Mouse (Mus musculus) embryonic facial prominence, embryonic 13.5 days (tissue): ENCODE measurements around the gene Dusp3. TPM values are rescaled to one million over a fixed set of nuclear protein-coding genes. Genes with fewer than 3 reads are reported as not detected.

Experiments used
- ATAC-seq: fragments of 200-750 bp; cut with Nextera tagmentation; 2 replicates; pipeline ENCODE4 v1.8.0; 2017; ENCODE audit warnings: low read depth; ENCODE audit not compliant: insufficient number of reproducible peaks, insufficient read depth, low FRiP score, low TSS enrichment
- H3K27ac ChIP-seq: fragments of 300-500 bp; sonication (generic); 2 replicates; pipeline ENCODE4 v1.5.1; 2015; ENCODE audit warnings: moderate library complexity, mild to moderate bottlenecking, inconsistent platforms
- H3K27me3 ChIP-seq: fragments of 300-500 bp; sonication (generic); 2 replicates; pipeline ENCODE4 v1.6.1; 2015; ENCODE audit warnings: mild to moderate bottlenecking, inconsistent platforms
- H3K36me3 ChIP-seq: fragments of 300-500 bp; sonication (generic); 2 replicates; pipeline ENCODE4 v1.6.1; 2015; ENCODE audit warnings: mild to moderate bottlenecking, inconsistent platforms
- H3K4me1 ChIP-seq: fragments of 300-500 bp; sonication (generic); 2 replicates; pipeline ENCODE4 v1.6.1; 2015; ENCODE audit warnings: inconsistent platforms
- H3K4me2 ChIP-seq: fragments of 300-500 bp; sonication (generic); 2 replicates; pipeline ENCODE4 v1.6.1; 2015; ENCODE audit warnings: moderate library complexity, mild to moderate bottlenecking, inconsistent platforms
- H3K4me3 ChIP-seq: fragments of 300-500 bp; sonication (generic); 2 replicates; pipeline ENCODE4 v1.5.1; 2015; ENCODE audit warnings: mild to moderate bottlenecking, inconsistent platforms
- H3K9ac ChIP-seq: fragments of 300-500 bp; sonication (generic); 2 replicates; pipeline ENCODE4 v1.6.1; 2015; ENCODE audit warnings: mild to moderate bottlenecking, inconsistent platforms
- H3K9me3 ChIP-seq: fragments of 300-500 bp; sonication (generic); 2 replicates; pipeline ENCODE4 v1.6.1; 2016; ENCODE audit warnings: inconsistent platforms
- WGBS: fragments of 180-500 bp; shearing (Covaris S2); methylation state at CpG from one replicate; pipeline ENCODE4 v1.1.7; 2015; ENCODE audit warnings: mixed read lengths; 5-methylcytosine and 5-hydroxymethylcytosine counted together
- polyA plus RNA-seq: library from polyadenylated mRNA; unstranded; fragments of >200 nt; fragmentation: Nextera tagmentation; extraction: Ambion mirVana; gene quantifications from 2 replicates; pipeline ENCODE4 v1.2.1, GENCODE M21; 2015

Dusp3 gene
- polyA plus RNA-seq, 1 experiment from 2014 or later: 12.1 TPM

DNA sequence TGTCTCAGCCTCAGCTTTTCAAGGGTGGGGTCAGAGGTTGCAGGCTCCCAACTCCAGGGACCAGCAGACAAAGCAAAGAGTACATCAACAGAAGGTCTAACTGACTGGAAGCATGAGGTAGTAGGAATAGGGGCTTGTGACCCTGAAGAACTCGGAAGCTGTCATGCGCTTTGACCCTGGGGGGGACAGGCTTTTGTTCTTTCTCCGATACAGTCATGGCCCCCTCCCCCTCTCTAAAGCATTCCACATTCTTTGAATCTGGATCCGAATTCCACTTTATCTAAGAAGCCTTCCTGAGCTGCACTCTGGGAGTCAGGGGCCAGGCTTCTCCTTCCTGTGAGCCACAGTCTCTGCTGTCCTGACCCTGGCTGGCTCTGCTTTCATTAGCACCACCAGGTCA, 54.8 kb downstream of the Dusp3 start:
- Histone ChIP-seq H3K27me3 (peaks cover 18% of the 10 kb centered on the region), H3K27ac (no peak overlapping the region), H3K9ac (no peak overlapping the region), H3K4me3 (no peak overlapping the region), H3K4me2 (no peak overlapping the region), H3K9me3 (no peaks in the 10 kb centered on the region), H3K4me1 (peaks cover 7% of the 10 kb centered on the region), H3K36me3 (no peaks in the 10 kb centered on the region)
- 45% methylated on average over 4 of the region's 4 CpGs for WGBS
- no peak for ATAC-seq

DNA sequence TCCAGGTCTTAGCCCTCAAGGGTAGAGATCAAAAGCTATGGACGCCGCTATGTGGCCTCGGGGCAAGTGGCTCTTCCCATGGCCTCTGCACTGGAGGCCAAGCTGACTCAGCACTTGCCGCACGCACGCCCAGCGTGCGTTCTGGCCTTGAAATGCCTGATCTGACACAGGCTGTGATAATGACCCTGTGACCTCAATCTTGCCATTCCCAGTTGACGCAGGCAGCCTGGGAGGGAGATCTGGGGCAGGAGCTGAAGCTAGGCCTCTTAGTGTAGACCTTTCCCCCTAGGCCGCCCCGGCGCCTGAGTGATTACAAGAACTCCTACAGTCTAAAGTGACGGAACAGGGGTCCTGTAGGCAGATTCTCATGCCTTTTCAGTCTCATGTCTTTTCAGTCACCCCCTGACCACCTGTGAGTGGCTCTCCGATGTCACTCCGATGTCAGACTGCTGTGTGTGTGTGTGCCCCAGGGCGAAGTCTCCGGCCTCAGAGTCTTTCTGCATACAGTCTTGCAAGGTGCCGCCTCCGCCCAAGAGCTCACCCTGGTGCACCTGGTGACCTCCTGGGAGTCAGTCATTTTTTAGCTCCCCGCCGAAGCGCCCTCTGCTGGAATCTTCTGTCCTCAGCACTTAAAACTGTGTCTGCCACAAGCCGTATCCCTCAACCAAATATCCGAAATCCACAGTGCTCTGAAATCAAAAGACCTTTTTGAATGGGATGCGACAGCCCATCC, 58.6 kb downstream of the Dusp3 start:
- Histone ChIP-seq H3K4me3 (no peak overlapping the region), H3K36me3 (no peaks in the 10 kb centered on the region), H3K9ac (no peak overlapping the region), H3K4me1 (peaks cover 5% of the 10 kb centered on the region; the same call in 1 of the 2 replicates), H3K27ac (no peak overlapping the region), H3K27me3 (peaks cover 13% of the 10 kb centered on the region), H3K4me2 (no peak overlapping the region), H3K9me3 (no peaks in the 10 kb centered on the region)
- 23% methylated on average over 25 of the region's 25 CpGs for WGBS
- no peak for ATAC-seq

DNA sequence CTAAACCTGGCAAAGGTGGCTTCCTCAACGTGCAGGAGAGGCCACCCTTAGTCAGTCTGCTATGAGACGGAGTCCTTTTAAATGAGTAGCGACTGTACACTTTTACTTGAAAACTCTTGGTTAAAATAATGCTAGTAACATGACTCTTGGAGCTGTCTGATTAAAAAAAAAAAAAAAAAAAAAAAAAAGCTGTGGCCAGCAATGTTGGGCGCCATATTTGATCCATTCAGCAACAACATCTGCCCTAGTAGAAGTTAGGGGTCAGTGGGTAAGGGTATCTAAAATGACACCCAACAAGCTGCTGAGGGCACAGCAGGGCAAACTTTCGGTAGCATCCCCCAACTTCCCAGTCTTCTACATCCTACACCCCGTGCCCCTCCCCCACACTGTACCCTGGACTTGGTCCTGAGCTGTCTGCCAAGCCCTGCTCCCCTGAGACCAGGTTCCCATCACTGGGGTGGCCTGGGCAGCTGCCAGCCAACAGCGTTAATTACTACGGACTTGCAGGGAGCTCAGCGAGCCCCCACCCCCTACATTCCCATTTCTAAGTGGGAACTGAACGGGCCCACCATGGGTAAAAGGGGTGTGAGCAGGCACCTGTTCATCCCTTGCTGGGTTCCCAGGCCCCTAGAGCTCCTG, 59.7 kb downstream of the Dusp3 start:
- Histone ChIP-seq H3K4me1 (peaks cover 5% of the 10 kb centered on the region; the same call in 1 of the 2 replicates), H3K27me3 (peaks cover 13% of the 10 kb centered on the region), H3K9me3 (no peaks in the 10 kb centered on the region), H3K27ac (no peak overlapping the region), H3K4me3 (no peak overlapping the region), H3K4me2 (no peak overlapping the region), H3K36me3 (no peaks in the 10 kb centered on the region), H3K9ac (no peak overlapping the region)
- no peak for ATAC-seq
- 75% methylated on average over 10 of the region's 10 CpGs for WGBS

DNA sequence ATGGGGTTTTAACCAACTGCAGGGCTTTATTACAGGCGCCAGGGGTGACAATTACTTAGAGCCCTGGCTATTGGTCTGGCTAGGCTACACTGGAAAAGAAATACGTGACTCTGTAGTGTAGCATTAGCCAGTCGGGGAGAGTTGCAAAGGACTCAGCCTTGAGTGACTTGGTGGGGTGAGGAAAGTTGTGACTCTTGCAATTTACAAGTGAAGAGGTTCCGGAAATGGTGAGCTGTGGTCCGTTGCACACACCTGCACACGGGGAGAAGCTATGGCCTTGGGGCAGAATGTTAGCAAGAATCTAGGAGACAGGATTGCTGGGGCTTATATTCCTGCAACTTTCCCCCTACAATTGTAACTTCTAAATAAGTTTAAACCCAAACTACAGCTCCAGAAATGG, 61.2 kb downstream of the Dusp3 start:
- H3K4me2 ChIP-seq: no peak overlapping the region
- no peaks in the 10 kb centered on the region for H3K36me3 ChIP-seq
- no peaks in the 10 kb centered on the region for H3K9me3 ChIP-seq
- ATAC-seq: no peak
- no peak overlapping the region for H3K9ac ChIP-seq
- no peak overlapping the region for H3K4me3 ChIP-seq
- H3K4me1 ChIP-seq: peaks cover 5% of the 10 kb centered on the region; the same call in 1 of the 2 replicates
- WGBS: 60% methylated on average over 6 of the region's 6 CpGs
- peaks cover 13% of the 10 kb centered on the region for H3K27me3 ChIP-seq
- H3K27ac ChIP-seq: no peak overlapping the region

DNA sequence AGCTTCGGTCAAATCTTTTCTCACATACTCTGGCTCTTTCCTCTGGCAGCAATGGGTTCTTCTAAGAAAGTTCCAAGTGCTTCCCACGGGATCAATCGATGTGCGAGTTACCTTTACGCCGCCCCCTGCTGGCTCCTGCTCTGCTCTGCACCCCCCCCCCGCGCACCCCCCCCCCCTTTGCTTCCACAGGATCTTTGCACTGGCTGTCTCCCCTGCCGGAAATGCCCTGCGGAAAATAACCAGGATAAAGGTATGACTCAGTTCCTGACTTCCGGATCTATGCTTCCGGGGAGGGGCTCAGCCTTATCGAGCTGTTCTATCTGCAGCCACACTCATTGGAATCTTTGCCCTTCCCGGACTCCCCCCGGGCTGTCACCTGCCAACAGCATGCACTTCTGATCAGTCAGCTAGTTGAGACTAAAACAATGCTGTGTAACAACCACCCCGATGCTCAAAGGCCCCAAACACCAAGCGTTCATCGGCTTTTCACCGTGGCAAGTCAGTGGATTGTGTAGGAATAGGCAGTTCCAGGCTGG, 62.3 kb downstream of the Dusp3 start:
- 73% methylated on average over 19 of the region's 19 CpGs for WGBS
- no peak for ATAC-seq

DNA sequence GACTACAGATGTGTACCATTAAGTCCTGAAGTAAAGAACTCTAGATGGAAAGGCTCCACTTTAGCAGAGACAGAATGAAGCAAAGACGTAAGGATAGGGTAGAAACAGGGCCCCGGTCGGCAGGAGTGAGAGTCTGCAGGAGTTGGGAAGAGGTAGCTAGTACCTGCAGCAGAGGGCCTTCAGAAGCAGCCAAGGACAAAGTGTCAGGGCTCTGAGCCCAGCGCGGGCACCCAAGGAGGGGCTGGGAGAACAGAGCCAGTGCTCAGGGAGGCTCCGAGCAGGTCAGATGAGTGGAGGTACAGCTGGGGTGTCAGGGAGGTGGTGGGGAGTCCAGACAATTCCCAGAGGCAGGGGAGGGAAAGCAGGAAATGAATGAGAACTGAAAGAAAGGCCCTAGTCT, 62.8 kb downstream of the Dusp3 start:
- Histone ChIP-seq H3K27me3 (peaks cover 18% of the 10 kb centered on the region), H3K4me3 (no peak overlapping the region), H3K27ac (no peak overlapping the region), H3K36me3 (no peaks in the 10 kb centered on the region), H3K9me3 (no peaks in the 10 kb centered on the region), H3K4me2 (no peak overlapping the region), H3K4me1 (peaks cover 5% of the 10 kb centered on the region; the same call in 1 of the 2 replicates), H3K9ac (no peak overlapping the region)
- WGBS: 86% methylated on average over 6 of the region's 6 CpGs
- ATAC-seq: no peak

More for the DNA sequence above, 62.3 kb downstream of the Dusp3 start:
- H3K4me2 ChIP-seq: no peak overlapping the region
- H3K4me1 ChIP-seq: peaks cover 5% of the 10 kb centered on the region; the same call in 1 of the 2 replicates
- peaks cover 13% of the 10 kb centered on the region for H3K27me3 ChIP-seq
- H3K36me3 ChIP-seq: no peaks in the 10 kb centered on the region
- no peak overlapping the region for H3K27ac ChIP-seq
- no peak overlapping the region for H3K4me3 ChIP-seq
- H3K9me3 ChIP-seq: no peaks in the 10 kb centered on the region
- no peak overlapping the region for H3K9ac ChIP-seq

DNA sequence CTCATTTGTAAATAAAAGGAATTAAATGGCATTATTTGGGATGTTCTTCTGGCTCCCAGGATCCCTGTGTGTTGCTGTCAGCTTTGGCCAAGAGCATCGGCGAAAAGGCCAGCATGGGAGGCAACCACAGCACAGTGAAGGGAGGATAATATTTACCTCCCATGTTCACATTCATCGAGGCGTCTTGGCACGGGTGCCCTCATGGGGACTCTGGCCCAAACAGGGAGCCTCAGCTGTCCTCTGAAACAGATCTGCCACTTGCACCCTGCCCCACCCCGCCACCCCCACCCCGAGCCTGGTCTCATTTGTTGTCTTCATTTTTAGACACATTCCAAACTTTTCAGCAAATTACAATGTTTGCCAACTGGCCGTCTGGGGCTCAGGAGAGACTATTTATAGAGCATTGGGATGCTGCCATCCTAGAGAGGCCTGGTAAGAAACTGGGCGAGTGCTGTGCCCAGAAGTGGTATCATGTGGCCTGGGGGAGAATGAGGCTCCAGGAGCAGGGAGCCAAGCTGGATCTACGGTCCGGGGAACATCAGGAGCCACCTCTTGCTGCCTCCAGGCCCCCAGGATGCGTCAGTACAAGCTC, 65.4 kb downstream of the Dusp3 start:
- no peak for ATAC-seq
- 0 out of 2 replicates have a peak overlapping the region, but pooled peaks have one; percentile 11 for H3K27ac ChIP-seq
- H3K27me3 ChIP-seq: peaks cover 35% of the 10 kb centered on the region
- no peaks in the 10 kb centered on the region for H3K4me1 ChIP-seq
- H3K9ac ChIP-seq: 0 out of 2 replicates have a peak overlapping the region, but pooled peaks have one; percentile 3
- H3K4me2 ChIP-seq: no peak overlapping the region
- no peaks in the 10 kb centered on the region for H3K36me3 ChIP-seq
- WGBS: 74% methylated on average over 12 of the region's 12 CpGs
- H3K9me3 ChIP-seq: no peaks in the 10 kb centered on the region
- H3K4me3 ChIP-seq: no peak overlapping the region

Other genes starting within 250 kb of the Dusp3 start
- 11.1 and 13.2 TPM in 2 replicates for gene Etv4, start 201.6 kb downstream of the Dusp3 start, polyA plus RNA-seq
- 4.3 and 6.3 TPM in 2 replicates for gene Meox1, start 92.6 kb downstream of the Dusp3 start, polyA plus RNA-seq
- 0.41 and 0.42 TPM in 2 replicates for gene Sost, start 20.0 kb downstream of the Dusp3 start, polyA plus RNA-seq
- gene Cfap97d1, start 2.7 kb downstream of the Dusp3 start, polyA plus RNA-seq: not detected in 2 replicates
- gene Mpp3, start 41.4 kb upstream of the Dusp3 start, polyA plus RNA-seq: 4.3 and 4.9 TPM in 2 replicates
- 0.45 and 0.66 TPM in 2 replicates for gene Cd300lg, start 54.5 kb upstream of the Dusp3 start, polyA plus RNA-seq
- 9.8 and 10.3 TPM in 2 replicates for gene Mpp2, start 101.5 kb upstream of the Dusp3 start, polyA plus RNA-seq
- gene Ppy, start 114.3 kb upstream of the Dusp3 start, polyA plus RNA-seq: not detected in 2 replicates
- gene Pyy, start 120.8 kb upstream of the Dusp3 start, polyA plus RNA-seq: not detected in 2 replicates
- 0.32 TPM in 1 of 2 replicates, not detected in the other for gene Nags, start 158.5 kb upstream of the Dusp3 start, polyA plus RNA-seq
- 45.4 and 45.5 TPM in 2 replicates for gene Tmem101, start 169.4 kb upstream of the Dusp3 start, polyA plus RNA-seq
- 125 and 159 TPM in 2 replicates for gene Lsm12, start 198.3 kb upstream of the Dusp3 start, polyA plus RNA-seq
- 27.6 and 28.3 TPM in 2 replicates for gene G6pc3, start 202.6 kb upstream of the Dusp3 start, polyA plus RNA-seq
- gene Hdac5, start 243.2 kb upstream of the Dusp3 start, polyA plus RNA-seq: 80.5 and 84.4 TPM in 2 replicates